Mouse (Mus musculus): ENCODE results near the gene Fcgr3.
"Not testable (repeated sequence)": the region's sequence is repeated elsewhere in the genome, so short reads cannot be mapped to it uniquely, and the experiment has no call there.

DNA sequence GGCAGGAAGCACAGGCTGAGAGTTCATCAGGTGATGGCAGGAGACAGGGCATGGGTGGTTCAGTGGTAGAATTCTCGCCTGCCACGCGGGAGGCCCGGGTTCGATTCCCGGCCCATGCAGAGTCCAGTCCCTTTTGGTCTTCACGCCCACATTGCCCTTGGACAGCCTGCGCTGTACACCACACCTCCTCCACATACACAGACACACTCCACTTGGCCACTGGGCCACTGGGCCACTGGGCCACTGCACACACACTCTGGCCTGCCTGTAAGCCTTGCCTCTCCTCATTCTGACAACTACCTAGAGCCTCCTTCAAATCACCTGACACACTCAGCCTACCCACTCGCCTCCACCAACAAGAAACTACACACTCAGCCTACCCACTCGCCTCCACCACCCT, 1.8 kb upstream of the Fcgr3 start:
- TF ChIP-seq EP300, CTCF (IDR thresholded peaks at IDR 0.05; ENCODE audit: low read depth): not testable (repeated sequence)
